Mouse (Mus musculus): ENCODE results near the gene Suclg2. TPM values are rescaled to one million over a fixed set of nuclear protein-coding genes. Genes with fewer than 3 reads are reported as not detected.

The Suclg2 gene
- polyA plus RNA-seq, 1 experiment from 2014 or later: 42.9 TPM

DNA sequence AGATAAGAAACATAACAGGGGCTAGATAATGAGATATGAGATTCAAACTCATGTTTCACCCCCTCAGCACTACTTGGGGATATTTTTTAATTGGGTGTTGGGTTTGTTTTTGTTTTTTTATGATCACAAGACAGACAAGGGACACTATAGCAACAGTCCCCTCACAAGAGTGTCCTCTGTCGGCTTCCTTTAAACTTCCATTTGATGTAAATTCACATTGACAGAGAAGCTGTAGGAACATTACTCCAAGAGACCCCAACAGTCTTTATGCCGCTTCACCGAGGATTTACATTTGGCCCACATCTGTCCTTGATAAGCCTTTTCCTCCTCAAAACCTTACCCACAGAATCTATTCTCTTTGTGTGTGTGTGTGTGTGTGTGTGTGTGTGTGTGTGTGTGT is 1.2 kb upstream of the Suclg2 start:
- Histone ChIP-seq H3K4me1 (ENCODE audit: control insufficient read depth, low read depth, low read length) (peaks cover 18% of the 10 kb centered on the region), H3K9me3 (replicated peaks; ENCODE audit: control insufficient read depth, low read length) (no peaks in the 10 kb centered on the region), H3K9ac (ENCODE audit: low read depth, low read length) (no peak overlapping the region), H3K27ac (ENCODE audit: low read length) (no peak overlapping the region), H3K36me3 (ENCODE audit: control insufficient read depth, insufficient read depth) (no peaks in the 10 kb centered on the region), H3K4me3 (ENCODE audit: low read depth, low read length) (no peak overlapping the region), H3K27me3 (ENCODE audit: control insufficient read depth, insufficient read depth, low read depth, low read length) (no peaks in the 10 kb centered on the region), H3K4me2 (ENCODE audit: low read depth, low read length) (no peak overlapping the region)
- ATAC-seq (ENCODE audit: low read depth): no peak
- 70% methylated on average over 3 of the region's 3 CpGs for WGBS (ENCODE audit: insufficient replicate concordance)

DNA sequence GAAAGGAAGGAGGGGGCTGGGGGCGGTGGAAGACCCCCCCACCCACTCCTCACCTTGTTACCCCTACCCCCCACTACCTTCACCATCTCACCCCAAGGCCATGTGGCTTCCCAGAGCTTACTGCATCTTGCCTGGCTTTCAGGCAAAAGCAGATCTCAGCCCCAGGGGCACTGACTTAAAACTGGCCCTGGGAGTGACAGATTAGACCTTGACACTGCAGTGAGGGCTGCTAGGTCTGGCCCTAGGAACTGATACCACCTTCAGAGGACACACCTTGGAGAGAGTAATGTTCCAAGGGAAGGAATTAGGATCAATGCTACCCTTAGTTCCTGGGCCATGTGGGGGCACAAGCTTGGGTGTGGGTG is 351 bp upstream of the Suclg2 start:
- H3K9ac ChIP-seq (ENCODE audit: low read depth, low read length): 0 out of 2 replicates have a peak overlapping the region, but pooled peaks have one; percentile 12
- WGBS (ENCODE audit: insufficient replicate concordance): no CpG with 5 or more reads among the region's 1 CpGs
- H3K27me3 ChIP-seq (ENCODE audit: control insufficient read depth, insufficient read depth, low read depth, low read length): no peaks in the 10 kb centered on the region
- ATAC-seq (ENCODE audit: low read depth): peak; percentile 40
- peaks cover 18% of the 10 kb centered on the region for H3K4me1 ChIP-seq (ENCODE audit: control insufficient read depth, low read depth, low read length)
- peak overlapping the region; percentile 80 for H3K4me3 ChIP-seq (ENCODE audit: low read depth, low read length)
- H3K4me2 ChIP-seq (ENCODE audit: low read depth, low read length): peak overlapping the region; percentile 84
- H3K36me3 ChIP-seq (ENCODE audit: control insufficient read depth, insufficient read depth): no peaks in the 10 kb centered on the region
- H3K9me3 ChIP-seq (replicated peaks; ENCODE audit: control insufficient read depth, low read length): no peaks in the 10 kb centered on the region
- H3K27ac ChIP-seq (ENCODE audit: low read length): no peak overlapping the region

DNA sequence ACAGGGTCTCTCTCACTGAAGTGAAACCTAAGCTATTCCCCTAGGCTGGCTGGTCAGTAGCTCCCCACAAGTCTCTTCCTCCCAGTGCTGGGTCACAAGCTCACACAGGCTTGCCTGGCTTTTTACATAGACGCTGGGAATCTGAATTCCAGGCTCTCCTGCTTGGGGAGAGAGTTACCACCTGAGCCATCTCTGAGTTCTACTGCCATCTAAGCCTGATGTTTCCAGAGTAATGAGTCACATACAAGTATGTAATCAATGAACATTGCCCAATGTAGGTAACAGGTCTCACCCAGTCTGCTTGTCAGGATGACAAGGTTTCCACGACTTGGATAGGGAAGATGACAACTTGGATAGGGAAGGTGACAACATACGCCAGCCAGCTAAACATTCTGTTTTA is 1.5 kb downstream of the Suclg2 start:
- peaks cover 18% of the 10 kb centered on the region for H3K4me1 ChIP-seq (ENCODE audit: control insufficient read depth, low read depth, low read length)
- no peak overlapping the region for H3K27ac ChIP-seq (ENCODE audit: low read length)
- 49% methylated on average over 3 of the region's 3 CpGs for WGBS (ENCODE audit: insufficient replicate concordance)
- no peak overlapping the region for H3K9ac ChIP-seq (ENCODE audit: low read depth, low read length)
- H3K4me3 ChIP-seq (ENCODE audit: low read depth, low read length): no peak overlapping the region
- no peak for ATAC-seq (ENCODE audit: low read depth)
- H3K36me3 ChIP-seq (ENCODE audit: control insufficient read depth, insufficient read depth): no peaks in the 10 kb centered on the region
- no peaks in the 10 kb centered on the region for H3K9me3 ChIP-seq (replicated peaks; ENCODE audit: control insufficient read depth, low read length)
- no peaks in the 10 kb centered on the region for H3K27me3 ChIP-seq (ENCODE audit: control insufficient read depth, insufficient read depth, low read depth, low read length)
- H3K4me2 ChIP-seq (ENCODE audit: low read depth, low read length): peak overlapping the region; percentile 15

DNA sequence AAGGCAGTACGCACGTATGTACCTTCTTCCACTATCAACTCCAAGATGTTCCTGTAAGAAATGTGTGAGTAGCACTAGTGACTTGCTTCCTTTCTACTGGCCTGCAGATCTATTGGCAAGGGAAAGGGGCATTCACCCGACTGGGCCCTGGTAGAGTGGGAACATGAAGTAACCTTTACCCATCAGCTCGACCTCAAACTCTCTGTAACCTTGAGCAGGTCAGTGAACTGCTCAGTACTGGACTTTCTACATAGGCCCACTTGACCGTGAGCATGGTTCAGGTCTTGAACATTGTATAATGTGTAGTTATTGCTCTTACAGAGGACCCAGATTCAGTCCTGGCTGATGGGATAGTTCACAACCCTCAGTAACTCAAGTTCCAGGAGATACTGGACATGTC is 2.1 kb downstream of the Suclg2 start:
- H3K4me2 ChIP-seq (ENCODE audit: low read depth, low read length): no peak overlapping the region
- no peak for ATAC-seq (ENCODE audit: low read depth)
- H3K27ac ChIP-seq (ENCODE audit: low read length): no peak overlapping the region
- peaks cover 18% of the 10 kb centered on the region for H3K4me1 ChIP-seq (ENCODE audit: control insufficient read depth, low read depth, low read length)
- no peaks in the 10 kb centered on the region for H3K9me3 ChIP-seq (replicated peaks; ENCODE audit: control insufficient read depth, low read length)
- WGBS (ENCODE audit: insufficient replicate concordance): 68% methylated on average over 5 of the region's 5 CpGs
- H3K4me3 ChIP-seq (ENCODE audit: low read depth, low read length): no peak overlapping the region
- H3K27me3 ChIP-seq (ENCODE audit: control insufficient read depth, insufficient read depth, low read depth, low read length): no peaks in the 10 kb centered on the region
- no peak overlapping the region for H3K9ac ChIP-seq (ENCODE audit: low read depth, low read length)
- no peaks in the 10 kb centered on the region for H3K36me3 ChIP-seq (ENCODE audit: control insufficient read depth, insufficient read depth)

DNA sequence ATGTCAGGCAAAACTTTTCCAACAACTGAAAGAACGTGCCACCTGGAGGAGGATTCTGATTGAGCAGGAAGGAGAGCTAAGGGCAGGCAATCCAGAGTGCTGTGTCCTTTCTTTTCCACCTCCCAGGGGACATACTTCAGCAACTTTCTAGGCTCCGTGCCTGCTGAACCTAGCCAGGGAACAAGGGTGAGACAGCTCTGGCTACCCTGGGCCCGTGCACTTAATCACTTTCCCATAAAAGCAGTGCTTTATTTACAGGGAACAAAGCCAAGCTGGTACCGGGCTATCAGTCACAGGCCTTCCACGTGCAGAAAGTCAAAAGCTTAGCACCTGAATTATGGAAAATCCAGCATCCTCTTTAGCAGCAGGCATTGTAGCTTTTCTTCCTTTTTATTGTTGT is 5.4 kb downstream of the Suclg2 start:
- 53% methylated on average over 5 of the region's 5 CpGs for WGBS (ENCODE audit: insufficient replicate concordance)
- peaks cover 11% of the 10 kb centered on the region; the same call in 1 of the 2 replicates for H3K4me1 ChIP-seq (ENCODE audit: control insufficient read depth, low read depth, low read length)

DNA sequence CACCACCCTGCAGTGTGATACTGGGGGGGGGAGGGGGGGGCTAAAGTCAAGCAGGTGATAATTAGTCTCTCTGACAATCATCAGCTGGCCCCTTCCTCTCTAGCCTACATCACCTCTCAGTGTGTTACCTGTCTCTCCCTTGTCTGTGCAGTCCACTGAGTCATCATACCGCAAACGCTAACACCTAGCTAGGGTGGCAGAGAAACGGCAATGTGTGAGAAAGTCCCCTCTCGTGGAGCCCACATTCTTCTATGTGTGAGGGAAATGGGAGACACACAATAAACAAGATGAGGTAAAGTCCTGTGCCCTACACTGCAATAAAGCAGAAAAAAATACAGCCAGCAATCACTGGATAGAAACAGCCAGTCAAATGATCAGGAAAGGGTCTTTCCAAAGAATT is 6.5 kb downstream of the Suclg2 start:
- WGBS (ENCODE audit: insufficient replicate concordance): 74% methylated on average over 4 of the region's 4 CpGs
- Histone ChIP-seq H3K36me3 (ENCODE audit: control insufficient read depth, insufficient read depth) (no peaks in the 10 kb centered on the region), H3K9ac (ENCODE audit: low read depth, low read length) (no peak overlapping the region), H3K4me2 (ENCODE audit: low read depth, low read length) (no peak overlapping the region), H3K9me3 (replicated peaks; ENCODE audit: control insufficient read depth, low read length) (no peaks in the 10 kb centered on the region), H3K4me1 (ENCODE audit: control insufficient read depth, low read depth, low read length) (peaks cover 4% of the 10 kb centered on the region; the same call in 1 of the 2 replicates), H3K27me3 (ENCODE audit: control insufficient read depth, insufficient read depth, low read depth, low read length) (no peaks in the 10 kb centered on the region), H3K4me3 (ENCODE audit: low read depth, low read length) (no peak overlapping the region), H3K27ac (ENCODE audit: low read length) (no peak overlapping the region)
- no peak for ATAC-seq (ENCODE audit: low read depth)

More for the DNA sequence above, 5.4 kb downstream of the Suclg2 start:
- Histone ChIP-seq H3K36me3 (ENCODE audit: control insufficient read depth, insufficient read depth) (no peaks in the 10 kb centered on the region), H3K9me3 (replicated peaks; ENCODE audit: control insufficient read depth, low read length) (no peaks in the 10 kb centered on the region), H3K4me2 (ENCODE audit: low read depth, low read length) (no peak overlapping the region), H3K27me3 (ENCODE audit: control insufficient read depth, insufficient read depth, low read depth, low read length) (no peaks in the 10 kb centered on the region), H3K27ac (ENCODE audit: low read length) (no peak overlapping the region), H3K9ac (ENCODE audit: low read depth, low read length) (no peak overlapping the region), H3K4me3 (ENCODE audit: low read depth, low read length) (no peak overlapping the region)
- ATAC-seq (ENCODE audit: low read depth): no peak

DNA sequence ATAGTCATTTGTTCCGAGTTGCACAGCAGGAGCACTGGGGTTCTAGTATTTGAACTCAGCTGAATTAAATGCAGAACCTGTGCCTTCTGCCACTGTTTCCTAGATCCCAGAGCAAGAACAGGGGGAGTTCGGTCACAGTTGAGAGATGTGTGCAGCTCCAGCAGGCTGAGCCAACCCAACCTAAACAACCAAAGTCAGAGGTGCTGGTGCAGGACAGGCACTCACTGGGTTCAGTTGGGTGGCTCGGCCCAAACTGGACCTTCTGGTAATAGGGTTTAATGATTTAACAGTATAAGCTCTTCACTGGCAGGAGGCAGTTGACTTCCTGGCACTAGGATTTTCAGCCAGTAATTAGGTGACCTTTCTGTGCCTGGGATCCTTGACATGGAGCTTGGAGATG is 6.9 kb downstream of the Suclg2 start:
- H3K27me3 ChIP-seq (ENCODE audit: control insufficient read depth, insufficient read depth, low read depth, low read length): no peaks in the 10 kb centered on the region
- H3K4me2 ChIP-seq (ENCODE audit: low read depth, low read length): no peak overlapping the region
- no peaks in the 10 kb centered on the region for H3K9me3 ChIP-seq (replicated peaks; ENCODE audit: control insufficient read depth, low read length)
- peaks cover under 1% of the 10 kb centered on the region; the same call in 1 of the 2 replicates for H3K4me1 ChIP-seq (ENCODE audit: control insufficient read depth, low read depth, low read length)
- 61% methylated on average over 3 of the region's 3 CpGs for WGBS (ENCODE audit: insufficient replicate concordance)
- ATAC-seq (ENCODE audit: low read depth): no peak
- no peak overlapping the region for H3K4me3 ChIP-seq (ENCODE audit: low read depth, low read length)
- no peak overlapping the region for H3K27ac ChIP-seq (ENCODE audit: low read length)
- H3K36me3 ChIP-seq (ENCODE audit: control insufficient read depth, insufficient read depth): no peaks in the 10 kb centered on the region
- H3K9ac ChIP-seq (ENCODE audit: low read depth, low read length): no peak overlapping the region

DNA sequence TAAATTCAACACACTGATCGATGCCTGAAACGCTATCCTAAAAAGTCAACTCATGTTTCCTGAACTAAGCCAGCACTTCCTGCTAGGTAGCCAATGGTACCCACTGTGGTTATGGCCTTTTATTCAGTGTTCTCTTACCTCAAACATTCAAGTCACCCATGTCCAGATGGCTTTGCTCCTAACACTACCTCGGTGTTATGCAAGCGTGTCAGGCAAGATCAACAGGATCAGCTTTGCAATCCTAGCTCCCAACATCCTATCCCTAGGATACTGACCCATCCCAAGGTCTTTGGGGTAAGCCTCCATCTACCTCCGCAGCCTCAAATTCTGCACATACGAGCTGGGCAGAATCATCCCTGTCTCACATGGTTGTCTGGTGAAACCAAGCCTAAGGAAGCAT is 7.7 kb downstream of the Suclg2 start:
- Histone ChIP-seq H3K4me2 (ENCODE audit: low read depth, low read length) (no peak overlapping the region), H3K27ac (ENCODE audit: low read length) (no peak overlapping the region), H3K4me3 (ENCODE audit: low read depth, low read length) (no peak overlapping the region), H3K27me3 (ENCODE audit: control insufficient read depth, insufficient read depth, low read depth, low read length) (no peaks in the 10 kb centered on the region), H3K4me1 (ENCODE audit: control insufficient read depth, low read depth, low read length) (no peaks in the 10 kb centered on the region; the same call in 1 of the 2 replicates), H3K9me3 (replicated peaks; ENCODE audit: control insufficient read depth, low read length) (no peaks in the 10 kb centered on the region), H3K36me3 (ENCODE audit: control insufficient read depth, insufficient read depth) (no peaks in the 10 kb centered on the region), H3K9ac (ENCODE audit: low read depth, low read length) (no peak overlapping the region)
- WGBS (ENCODE audit: insufficient replicate concordance): 73% methylated on average over 6 of the region's 6 CpGs
- no peak for ATAC-seq (ENCODE audit: low read depth)

DNA sequence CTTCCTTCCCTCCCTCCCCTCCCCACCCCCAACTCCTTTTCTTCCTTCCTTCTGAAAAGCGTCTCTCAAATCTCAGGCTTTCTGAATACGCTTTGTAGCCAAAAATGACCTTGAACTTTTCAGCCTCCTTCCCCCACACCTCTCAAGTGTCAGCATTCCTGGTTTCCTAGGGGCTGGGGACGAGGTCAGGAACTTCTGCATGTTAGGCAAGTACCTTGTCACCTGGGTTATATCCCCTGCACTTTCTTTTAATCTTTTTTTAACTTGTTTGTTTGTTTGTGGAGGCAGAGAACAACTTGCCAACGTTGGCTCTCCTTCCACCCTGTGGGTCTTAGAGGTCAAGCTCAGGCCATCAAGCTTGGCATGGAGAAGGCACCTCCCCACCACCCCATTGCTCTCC is 9.1 kb downstream of the Suclg2 start:
- Histone ChIP-seq H3K9ac (ENCODE audit: low read depth, low read length) (no peak overlapping the region), H3K4me2 (ENCODE audit: low read depth, low read length) (no peak overlapping the region), H3K27me3 (ENCODE audit: control insufficient read depth, insufficient read depth, low read depth, low read length) (no peaks in the 10 kb centered on the region), H3K27ac (ENCODE audit: low read length) (no peak overlapping the region), H3K4me3 (ENCODE audit: low read depth, low read length) (no peak overlapping the region), H3K36me3 (ENCODE audit: control insufficient read depth, insufficient read depth) (no peaks in the 10 kb centered on the region), H3K4me1 (ENCODE audit: control insufficient read depth, low read depth, low read length) (no peaks in the 10 kb centered on the region; the same call in 1 of the 2 replicates), H3K9me3 (replicated peaks; ENCODE audit: control insufficient read depth, low read length) (no peaks in the 10 kb centered on the region)
- no peak for ATAC-seq (ENCODE audit: low read depth)
- 45% methylated on average over 4 of the region's 4 CpGs for WGBS (ENCODE audit: insufficient replicate concordance)

Data from liver, embryonic 16.5 days (tissue).